Mouse (Mus musculus) MEL (cell line): ENCODE results near the gene Numa1. TPM values are rescaled to one million over a fixed set of nuclear protein-coding genes. Genes with fewer than 3 reads are reported as not detected.
A peak's percentile ranks its signal among the peaks of the same experiment; 100 is the strongest.

Experiments used
- DNase-seq: peaks from one replicate; pipeline ENCODE4 v3.0.0; 2011; ENCODE audit warnings: low read depth, low spot score
- H3K27ac ChIP-seq: 2 replicates; pipeline ENCODE4 v1.5.1; 2012; ENCODE audit warnings: low read depth, mild to moderate bottlenecking, control low read depth, low read length, moderate library complexity; ENCODE audit not compliant: control insufficient read depth
- H3K27me3 ChIP-seq, 2 experiments: fragments of 150-350 bp in 1 of 2; sonication (generic) in 1 of 2; 2 replicates each; pipeline ENCODE4 v1.6.1; 2012; ENCODE audit warnings: low read length in 2 of 2, mild to moderate bottlenecking in 2 of 2, improper control_type of control experiment in 1 of 2, moderate library complexity in 1 of 2; ENCODE audit not compliant: insufficient read depth in 2 of 2, control insufficient read depth in 1 of 2
- H3K36me3 ChIP-seq, 2 experiments: 2 replicates each; pipeline ENCODE4 v1.6.1; 2012 to 2014; ENCODE audit warnings: low read length in 2 of 2, improper control_type of control experiment in 1 of 2, inconsistent platforms in 1 of 2, mild to moderate bottlenecking in 1 of 2; ENCODE audit not compliant: insufficient read depth in 2 of 2, control insufficient read depth in 1 of 2
- H3K4me1 ChIP-seq, 2 experiments: fragments of 150-350 bp in 1 of 2; sonication (generic) in 1 of 2; 2 replicates each; pipeline ENCODE4 v1.6.1; 2012; ENCODE audit warnings: low read length in 2 of 2, improper control_type of control experiment in 1 of 2, mild to moderate bottlenecking in 1 of 2; ENCODE audit not compliant: insufficient read depth in 2 of 2, control insufficient read depth in 1 of 2
- H3K4me3 ChIP-seq, 2 experiments: fragments of 150-350 bp in 1 of 2; sonication (generic) in 1 of 2; 2 replicates each; pipeline ENCODE4 v1.5.1; 2012; ENCODE audit warnings: low read depth in 2 of 2, low read length in 2 of 2, mild to moderate bottlenecking in 2 of 2, moderate library complexity in 2 of 2, control low read depth in 1 of 2, improper control_type of control experiment in 1 of 2; ENCODE audit not compliant: control insufficient read depth in 1 of 2, insufficient read depth in 1 of 2
- H3K79me2 ChIP-seq: 2 replicates; pipeline ENCODE4 v1.6.1; 2012; ENCODE audit warnings: mild to moderate bottlenecking, low read length, moderate library complexity; ENCODE audit not compliant: control insufficient read depth, poor library complexity, insufficient read depth
- H3K9ac ChIP-seq: 2 replicates; pipeline ENCODE4 v1.6.1; 2012; ENCODE audit warnings: low read depth, mild to moderate bottlenecking, control low read depth, low read length, moderate library complexity; ENCODE audit not compliant: control insufficient read depth, poor library complexity, severe bottlenecking
- H3K9me3 ChIP-seq: fragments of 150-350 bp; sonication (generic); replicated peaks from 2 replicates; pipeline ENCODE4 v1.6.1; 2012; ENCODE audit warnings: mild to moderate bottlenecking, low read length, improper control_type of control experiment, moderate library complexity; ENCODE audit not compliant: insufficient read depth
- BHLHE40 ChIP-seq: IDR thresholded peaks from 2 replicates; pipeline ENCODE4 v1.6.1; 2012; ENCODE audit warnings: low read depth, mild to moderate bottlenecking, inconsistent platforms, low read length, improper control_type of control experiment, borderline replicate concordance
- CHD1 ChIP-seq: IDR thresholded peaks from 2 replicates; pipeline ENCODE4 v1.6.1; 2012; ENCODE audit warnings: low read depth, mild to moderate bottlenecking, inconsistent platforms, low read length, improper control_type of control experiment
- CHD2 ChIP-seq: IDR thresholded peaks from 2 replicates; pipeline ENCODE4 v1.6.1; 2011; ENCODE audit warnings: low read length, improper control_type of control experiment
- CTCF ChIP-seq, 3 experiments: IDR thresholded peaks in 2 of 3; conservative IDR thresholded peaks in 1 of 3; 2 replicates each; pipeline ENCODE4 v1.5.1; 2011 to 2012; ENCODE audit warnings: low read length in 3 of 3, low read depth in 2 of 3, mild to moderate bottlenecking in 2 of 3, improper control_type of control experiment in 1 of 3, inconsistent platforms in 1 of 3, mixed read lengths in 1 of 3, moderate library complexity in 1 of 3; ENCODE audit not compliant: control insufficient read depth in 1 of 3, insufficient read depth in 1 of 3, poor library complexity in 1 of 3, severe bottlenecking in 1 of 3
- E2F4 ChIP-seq: IDR thresholded peaks from 2 replicates; pipeline ENCODE4 v1.6.1; 2011; ENCODE audit warnings: low read depth, low read length, improper control_type of control experiment, borderline replicate concordance
- ELF1 ChIP-seq: IDR thresholded peaks from 2 replicates; pipeline ENCODE4 v1.6.1; 2014; ENCODE audit warnings: low read depth, mild to moderate bottlenecking, inconsistent platforms, low read length, improper control_type of control experiment, moderate library complexity
- EP300 ChIP-seq, 2 experiments: IDR thresholded peaks; 2 replicates each; pipeline ENCODE4 v1.6.1; 2011; ENCODE audit warnings: improper control_type of control experiment in 2 of 2, low read length in 2 of 2, low read depth in 1 of 2, mild to moderate bottlenecking in 1 of 2
- ETS1 ChIP-seq: IDR thresholded peaks from 2 replicates; pipeline ENCODE4 v1.6.1; 2012; ENCODE audit warnings: low read depth, mild to moderate bottlenecking, inconsistent platforms, low read length, improper control_type of control experiment, moderate library complexity
- GABPA ChIP-seq: IDR thresholded peaks from 2 replicates; pipeline ENCODE4 v1.6.1; 2012; ENCODE audit warnings: low read depth, mild to moderate bottlenecking, inconsistent platforms, low read length, improper control_type of control experiment, moderate library complexity
- GATA1 ChIP-seq: IDR thresholded peaks from 2 replicates; pipeline ENCODE4 v1.6.1; 2011; ENCODE audit warnings: low read depth, low read length, improper control_type of control experiment
- HCFC1 ChIP-seq: IDR thresholded peaks from 2 replicates; pipeline ENCODE4 v1.6.1; 2012; ENCODE audit warnings: low read depth, mild to moderate bottlenecking, inconsistent platforms, low read length, improper control_type of control experiment, moderate library complexity
- JUND ChIP-seq: IDR thresholded peaks from 2 replicates; pipeline ENCODE4 v1.6.1; 2011; ENCODE audit warnings: low read depth, mild to moderate bottlenecking, improper control_type of control experiment, low read length
- KAT2A ChIP-seq: conservative IDR thresholded peaks from 2 replicates; pipeline ENCODE4 v1.6.1; 2012; ENCODE audit warnings: low read depth, low read length, improper control_type of control experiment, inconsistent platforms
- MAFK ChIP-seq: IDR thresholded peaks from 2 replicates; pipeline ENCODE4 v1.6.1; 2011; ENCODE audit warnings: low read depth, mild to moderate bottlenecking, low read length, improper control_type of control experiment, borderline replicate concordance
- MAX ChIP-seq: IDR thresholded peaks from 2 replicates; pipeline ENCODE4 v1.6.1; 2011; ENCODE audit warnings: low read length, improper control_type of control experiment
- MEF2A ChIP-seq: IDR thresholded peaks from 2 replicates; pipeline ENCODE4 v1.6.1; 2014; ENCODE audit warnings: low read depth, mild to moderate bottlenecking, inconsistent platforms, low read length, improper control_type of control experiment; ENCODE audit not compliant: poor library complexity, insufficient replicate concordance, severe bottlenecking; ENCODE audit errors: extremely low read depth
- MXI1 ChIP-seq: IDR thresholded peaks from 2 replicates; pipeline ENCODE4 v1.6.1; 2011; ENCODE audit warnings: mild to moderate bottlenecking, low read depth, low read length, improper control_type of control experiment
- MYB ChIP-seq: IDR thresholded peaks from 2 replicates; pipeline ENCODE4 v1.6.1; 2011; ENCODE audit warnings: mild to moderate bottlenecking, low read depth, low read length, improper control_type of control experiment
- MYC ChIP-seq: IDR thresholded peaks from 2 replicates; pipeline ENCODE4 v1.6.1; 2011; ENCODE audit warnings: low read depth, mild to moderate bottlenecking, low read length, improper control_type of control experiment, moderate library complexity
- NELFE ChIP-seq: IDR thresholded peaks from 2 replicates; pipeline ENCODE4 v1.6.1; 2011; ENCODE audit warnings: low read depth, low read length, improper control_type of control experiment
- NRF1 ChIP-seq: IDR thresholded peaks from 2 replicates; pipeline ENCODE4 v1.6.1; 2014; ENCODE audit warnings: low read depth, mild to moderate bottlenecking, inconsistent platforms, low read length, improper control_type of control experiment, moderate library complexity; ENCODE audit not compliant: poor library complexity, insufficient read depth, severe bottlenecking
- POLR2A ChIP-seq, 2 experiments: IDR thresholded peaks; 2 replicates each; pipeline ENCODE4 v1.6.1; 2011 to 2012; ENCODE audit warnings: low read length in 2 of 2, mild to moderate bottlenecking in 2 of 2, control low read depth in 1 of 2, improper control_type of control experiment in 1 of 2, low read depth in 1 of 2, moderate library complexity in 1 of 2; ENCODE audit not compliant: control insufficient read depth in 1 of 2, insufficient read depth in 1 of 2, poor library complexity in 1 of 2
- POLR2AphosphoS2 ChIP-seq: IDR thresholded peaks from 2 replicates; pipeline ENCODE4 v1.6.1; 2011; ENCODE audit warnings: low read length, improper control_type of control experiment
- POLR2AphosphoS5 ChIP-seq: IDR thresholded peaks from 2 replicates; pipeline ENCODE4 v1.6.1; 2012; ENCODE audit warnings: low read depth, borderline replicate concordance, mild to moderate bottlenecking, inconsistent platforms, low read length, moderate library complexity, mixed read lengths
- RAD21 ChIP-seq: IDR thresholded peaks from 2 replicates; pipeline ENCODE4 v1.6.1; 2011; ENCODE audit warnings: mild to moderate bottlenecking, low read depth, low read length, improper control_type of control experiment
- RCOR1 ChIP-seq: IDR thresholded peaks from 2 replicates; pipeline ENCODE4 v1.6.1; 2012; ENCODE audit warnings: low read depth, mild to moderate bottlenecking, inconsistent platforms, low read length, improper control_type of control experiment
- SIN3A ChIP-seq: IDR thresholded peaks from 2 replicates; pipeline ENCODE4 v1.6.1; 2012; ENCODE audit warnings: low read length, improper control_type of control experiment, inconsistent platforms
- TAL1 ChIP-seq: IDR thresholded peaks from 2 replicates; pipeline ENCODE4 v1.6.1; 2012; ENCODE audit warnings: mild to moderate bottlenecking, inconsistent platforms, low read length, moderate library complexity, mixed read lengths
- TBP ChIP-seq: IDR thresholded peaks from 2 replicates; pipeline ENCODE4 v1.8.0; 2011; ENCODE audit warnings: low read depth, low read length, improper control_type of control experiment
- TCF12 ChIP-seq: IDR thresholded peaks from 2 replicates; pipeline ENCODE4 v1.6.1; 2014; ENCODE audit warnings: low read depth, mild to moderate bottlenecking, inconsistent platforms, low read length, improper control_type of control experiment, moderate library complexity
- UBTF ChIP-seq: IDR thresholded peaks from 2 replicates; pipeline ENCODE4 v1.6.1; 2012; ENCODE audit warnings: low read depth, mild to moderate bottlenecking, inconsistent platforms, low read length, improper control_type of control experiment, moderate library complexity, borderline replicate concordance; ENCODE audit not compliant: insufficient read depth
- USF1 ChIP-seq: IDR thresholded peaks from 2 replicates; pipeline ENCODE4 v1.6.1; 2014; ENCODE audit warnings: low read depth, mild to moderate bottlenecking, inconsistent platforms, low read length, improper control_type of control experiment, moderate library complexity
- USF2 ChIP-seq, 2 experiments: IDR thresholded peaks; 2 replicates each; pipeline ENCODE4 v1.6.1; 2011 to 2012; ENCODE audit warnings: improper control_type of control experiment in 2 of 2, low read length in 2 of 2, borderline replicate concordance in 1 of 2, inconsistent platforms in 1 of 2, low read depth in 1 of 2, mild to moderate bottlenecking in 1 of 2; ENCODE audit not compliant: insufficient read depth in 1 of 2
- ZC3H11A ChIP-seq: IDR thresholded peaks from 2 replicates; pipeline ENCODE4 v1.6.1; 2012; ENCODE audit warnings: low read depth, mild to moderate bottlenecking, inconsistent platforms, low read length, improper control_type of control experiment
- ZMIZ1 ChIP-seq: IDR thresholded peaks from 2 replicates; pipeline ENCODE4 v1.6.1; 2012; ENCODE audit warnings: low read depth, mild to moderate bottlenecking, inconsistent platforms, low read length, improper control_type of control experiment, moderate library complexity
- polyA plus RNA-seq, 2 experiments: library from polyadenylated mRNA; stranded (reverse) in 1 of 2; unstranded in 1 of 2; fragments of >175 nt in 1 of 2; fragments of >200 nt in 1 of 2; gene quantifications; 2 replicates each; pipeline versions ENCODE4 v1.2.1 to v1.2.4; 2012; ENCODE audit warnings: low replicate concordance in 2 of 2, low read depth in 1 of 2; ENCODE audit not compliant: insufficient read length in 2 of 2, insufficient read depth in 1 of 2, missing spikeins in 1 of 2
- total RNA-seq: library from RNA; depleted of rRNA; stranded (reverse); fragments of 300-350 nt; gene quantifications from 2 replicates; pipeline ENCODE4 v1.2.3, GENCODE M21; 2012

The Numa1 gene
- total and polyA plus RNA-seq, 3 experiments: 48.7 to 91.2 (median 50.0) TPM

GRCm38 (mm10) chr7:101905561-101906286 is 28.2 kb upstream of the Numa1 start, which contains the start of gene Lamtor1:
TSS of gene Lamtor1 (plus strand) at chr7:101905904.
- peak; percentile 99 for DNase-seq
- TF ChIP-seq POLR2AphosphoS2 (peak; percentile 85; the same call in 1 of the 2 replicates), KAT2A (no peak; the same call in 1 of the 2 replicates), UBTF (no peak), MAFK (no peak), ZMIZ1 (peak; percentile 91), MAX (peak; percentile 99), E2F4 (no peak), TBP (peak; percentile 50), NELFE (peak; percentile 90), POLR2A (IDR thresholded peaks at IDR 0.05; ENCODE audit: control insufficient read depth in 1 of 2, insufficient read depth in 1 of 2, low read depth in 1 of 2, low read length in 2 of 2, poor library complexity in 1 of 2) (peak; percentile 73 to 90), RCOR1 (no peak), MYC (peak; percentile 77), JUND (no peak), POLR2AphosphoS5 (peak; percentile 65; the same call in 1 of the 2 replicates), TAL1 (0 out of 2 replicates have a peak, but pooled peaks have one; percentile 3), SIN3A (peak; percentile 94), GABPA (no peak), MEF2A (no peak), BHLHE40 (peak; percentile 98), MXI1 (peak; percentile 90), USF2 (IDR thresholded peaks at IDR 0.05; ENCODE audit: borderline replicate concordance in 1 of 2, insufficient read depth in 1 of 2, low read depth in 1 of 2, low read length in 2 of 2) (peak; percentile 96 to 99), CHD1 (no peak), ZC3H11A (no peak), CHD2 (peak; percentile 67), HCFC1 (peak; percentile 88), NRF1 (no peak), RAD21 (no peak), CTCF (IDR thresholded peaks at IDR 0.05 in 2 of 3, conservative IDR thresholded peaks at IDR 0.05 in 1 of 3; ENCODE audit: control insufficient read depth in 1 of 3, insufficient read depth in 1 of 3, low read depth in 2 of 3, low read length in 3 of 3, poor library complexity in 1 of 3, severe bottlenecking in 1 of 3) (no peak), MYB (no peak), ELF1 (peak; percentile 90), ETS1 (peak; percentile 59), GATA1 (peak; percentile 4; the same call in 1 of the 2 replicates), USF1 (peak; percentile 98), TCF12 (peak; percentile 57), EP300 (IDR thresholded peaks at IDR 0.05; ENCODE audit: low read depth in 1 of 2, low read length in 2 of 2) (peak in 1 of 2 experiments; percentile 52; a peak in 2 of 4 replicates)
- H3K9ac ChIP-seq: peak within 1 kb of the TSS; percentile 93
- H3K36me3 ChIP-seq: peaks cover 0 to 11% of the 10 kb centered on the region in 2 experiments; a peak in 2 of 4 replicates
- peak within 1 kb of the TSS; percentile 81 to 91 for H3K4me3 ChIP-seq
- H3K27ac ChIP-seq: peak within 1 kb of the TSS; percentile 87
- H3K4me1 ChIP-seq: peaks cover 15 to 20% of the 10 kb centered on the region in 2 experiments
- H3K27me3 ChIP-seq: no peaks in the 10 kb centered on the region
- no peaks in the 10 kb centered on the region for H3K9me3 ChIP-seq
- peaks cover 15% of the 10 kb centered on the region for H3K79me2 ChIP-seq
